Mouse (Mus musculus) splenic B cell, adult 2 months (primary cell): ENCODE results near the gene Slfn2.

ENCODE experiments used
- DNase-seq: peaks from one replicate; pipeline ENCODE4 v3.0.0-alpha.2; 2011; ENCODE audit warnings: low read depth, low spot score
- H3K27me3 ChIP-seq: 2 replicates; pipeline ENCODE4 v1.6.1; 2012; ENCODE audit warnings: mild to moderate bottlenecking, low read length, moderate library complexity, mixed read lengths; ENCODE audit not compliant: control insufficient read depth, poor library complexity, insufficient read depth, severe bottlenecking
- H3K36me3 ChIP-seq: 2 replicates; pipeline ENCODE4 v1.6.1; 2012; ENCODE audit warnings: mild to moderate bottlenecking, low read length, moderate library complexity, mixed read lengths; ENCODE audit not compliant: control insufficient read depth, poor library complexity, insufficient read depth, severe bottlenecking

Slfn2 gene

DNA sequence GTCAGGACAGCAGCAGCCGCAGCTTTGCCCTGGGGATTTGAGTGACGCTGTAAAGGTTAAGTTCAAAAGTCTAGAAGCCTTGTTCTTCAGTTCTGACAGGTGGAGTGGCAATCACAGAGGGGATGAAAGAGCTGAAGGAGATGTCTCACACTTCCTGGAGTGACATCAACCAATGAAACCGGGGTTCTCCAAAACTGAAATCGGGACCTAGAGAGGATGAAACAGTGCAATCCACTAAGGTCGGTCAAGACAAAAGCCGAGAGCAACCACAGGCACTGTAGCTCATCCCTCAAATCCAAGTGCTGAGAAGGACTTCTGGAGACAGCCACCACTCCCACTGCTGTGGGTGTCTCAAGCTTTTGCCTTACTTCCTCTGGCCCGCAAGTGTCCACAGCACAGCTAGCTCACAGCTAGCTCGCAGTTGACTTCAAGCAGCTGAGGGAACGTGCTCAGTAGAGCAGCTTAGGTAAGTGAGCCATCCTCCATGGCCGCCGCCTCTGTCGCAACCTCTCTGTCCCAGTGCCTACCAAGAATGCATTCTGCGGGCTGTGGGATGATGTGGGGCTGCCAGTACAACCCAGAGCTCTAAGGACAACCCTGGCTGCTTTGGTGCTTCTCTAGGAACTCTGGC is 51.8 kb downstream of the Slfn2 start, which contains the start of gene Slfn1:
Gene Slfn1 (plus strand): TSS at position 253 of the 631 bp plus-strand sequence.
- Histone ChIP-seq H3K36me3 (no peaks in the 10 kb centered on the region), H3K27me3 (no peaks in the 10 kb centered on the region)
- no peak for DNase-seq

DNA sequence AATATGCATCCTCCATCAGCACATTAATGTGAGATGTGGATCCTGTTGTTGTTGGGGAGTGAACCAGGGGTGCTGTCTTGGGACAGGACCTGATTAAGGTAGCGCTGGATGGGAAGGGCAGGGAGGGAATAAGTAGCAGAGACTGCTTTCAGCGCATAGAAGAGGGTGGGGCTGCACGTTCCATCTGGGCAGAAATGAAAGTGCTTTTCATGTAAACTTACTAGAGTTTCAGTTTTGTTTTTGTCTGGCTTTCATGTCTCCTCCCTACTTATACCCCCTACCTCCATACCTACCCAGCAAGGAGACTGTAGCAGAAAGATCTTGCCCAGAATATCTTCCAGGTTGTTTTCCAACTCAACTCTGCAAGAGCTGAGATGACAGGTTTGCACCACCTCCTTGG is 53.1 kb downstream of the Slfn2 start:
- peak; percentile 44 for DNase-seq
- no peaks in the 10 kb centered on the region for H3K27me3 ChIP-seq
- no peaks in the 10 kb centered on the region for H3K36me3 ChIP-seq
